ENCODE assay signal across 23 mouse cellular contexts in genomic region chr8:120075347-120075746, GRCm38 (mm10). TPM values are rescaled to one million over a fixed set of nuclear protein-coding genes. Genes with fewer than 3 reads are reported as not detected.
DNase-seq lines count a peak whose midpoint lies in the region; ATAC-seq and TF ChIP-seq lines count a peak whose summit lies in the region.
"Had no signal": no experiment of that assay in that cellular context is flagged by ENCODE, and none has a peak within 500 bp of the region (broad histone marks: within the 10 kb centered on the region; RNA-seq: fewer than 3 reads in every experiment).

No protein-coding gene starts in this region.

- no peak for ATAC-seq in embryonic facial prominence, embryonic 12.5 days (ENCODE audit: insufficient number of reproducible peaks, insufficient read depth, low FRiP score, low TSS enrichment)
- ATAC-seq in midbrain, postnatal 0 days (ENCODE audit: low FRiP score): no peak
- no peak for ATAC-seq in stomach, embryonic 15.5 days (ENCODE audit: insufficient read depth, low FRiP score, low read depth)
- ATAC-seq: forebrain, embryonic 14.5 days; midbrain, embryonic 15.5 days had no signal

- no peak overlapping the region for H3K4me3 ChIP-seq in embryonic facial prominence, embryonic 12.5 days
- no peak overlapping the region for H3K4me3 ChIP-seq in embryonic facial prominence, embryonic 10.5 days
- H3K4me3 ChIP-seq in midbrain, embryonic 10.5 days: no peak overlapping the region
- H3K4me3 ChIP-seq in midbrain, postnatal 0 days (ENCODE audit: low read depth, low read length): no peak overlapping the region
- no peak overlapping the region for H3K4me3 ChIP-seq in stomach, embryonic 15.5 days (replicated peaks)
- H3K4me3 ChIP-seq: erythroblast, embryonic 14.5 days; gastrocnemius, adult 2 months; heart, embryonic 15.5 days; limb, embryonic 15.5 days; midbrain, embryonic 15.5 days; myocyte had no signal

- WGBS in embryonic facial prominence, embryonic 12.5 days: 32% methylated on average over 6 of the region's 6 CpGs
- WGBS in embryonic facial prominence, embryonic 10.5 days: 42% methylated on average over 6 of the region's 6 CpGs
- WGBS in midbrain, embryonic 10.5 days: 56% methylated on average over 6 of the region's 6 CpGs
- 41% methylated on average over 6 of the region's 6 CpGs for WGBS in midbrain, postnatal 0 days
- WGBS in stomach, embryonic 15.5 days: 46% methylated on average over 6 of the region's 6 CpGs

- H3K27me3 ChIP-seq in embryonic facial prominence, embryonic 12.5 days: no peaks in the 10 kb centered on the region
- H3K27me3 ChIP-seq in embryonic facial prominence, embryonic 10.5 days (replicated peaks; ENCODE audit: low read depth, poor library complexity, severe bottlenecking): peaks cover 14% of the 10 kb centered on the region; the same call in 1 of the 2 replicates
- peaks cover 4% of the 10 kb centered on the region; the same call in 1 of the 2 replicates for H3K27me3 ChIP-seq in midbrain, embryonic 10.5 days (ENCODE audit: low read depth, poor library complexity, severe bottlenecking)
- no peaks in the 10 kb centered on the region for H3K27me3 ChIP-seq in midbrain, postnatal 0 days (ENCODE audit: insufficient read depth, low read length)
- H3K27me3 ChIP-seq in stomach, embryonic 15.5 days (replicated peaks): no peaks in the 10 kb centered on the region
- H3K27me3 ChIP-seq: limb, embryonic 15.5 days; midbrain, embryonic 15.5 days had no signal

- H3K9me3 ChIP-seq in embryonic facial prominence, embryonic 12.5 days: no peaks in the 10 kb centered on the region
- H3K9me3 ChIP-seq in embryonic facial prominence, embryonic 10.5 days: no peaks in the 10 kb centered on the region
- H3K9me3 ChIP-seq in midbrain, embryonic 10.5 days (replicated peaks): no peaks in the 10 kb centered on the region
- H3K9me3 ChIP-seq in midbrain, postnatal 0 days (ENCODE audit: low read length): no peaks in the 10 kb centered on the region
- no peaks in the 10 kb centered on the region for H3K9me3 ChIP-seq in stomach, embryonic 15.5 days
- H3K9me3 ChIP-seq: heart, embryonic 15.5 days; limb, embryonic 15.5 days; midbrain, embryonic 15.5 days had no signal

- H3K9ac ChIP-seq in embryonic facial prominence, embryonic 12.5 days: 0 out of 2 replicates have a peak overlapping the region, but pooled peaks have one; percentile 4
- H3K9ac ChIP-seq in midbrain, postnatal 0 days (replicated peaks; ENCODE audit: low read length, poor library complexity, severe bottlenecking): no peak overlapping the region
- H3K9ac ChIP-seq in stomach, embryonic 15.5 days: no peak overlapping the region
- H3K9ac ChIP-seq: heart, embryonic 15.5 days; limb, embryonic 15.5 days; liver, embryonic 14.5 days; lung, embryonic 14.5 days; midbrain, embryonic 15.5 days had no signal

- no peak overlapping the region for H3K27ac ChIP-seq in embryonic facial prominence, embryonic 12.5 days
- H3K27ac ChIP-seq in embryonic facial prominence, embryonic 10.5 days (replicated peaks): no peak overlapping the region; the same call in 1 of the 2 replicates
- H3K27ac ChIP-seq in midbrain, embryonic 10.5 days (replicated peaks): peak overlapping the region; percentile 55; the same call in 1 of the 2 replicates
- no peak overlapping the region for H3K27ac ChIP-seq in midbrain, postnatal 0 days (ENCODE audit: low read depth, low read length)
- peak overlapping the region; percentile 37 for H3K27ac ChIP-seq in stomach, embryonic 15.5 days
- H3K27ac ChIP-seq: gastrocnemius, adult 2 months; heart, embryonic 15.5 days; limb, embryonic 15.5 days; liver, embryonic 14.5 days; midbrain, embryonic 15.5 days had no signal

- no peak for TF ChIP-seq CTCF in midbrain, postnatal 0 days (IDR thresholded peaks at IDR 0.05)

- no peak overlapping the region for H3K4me2 ChIP-seq in embryonic facial prominence, embryonic 12.5 days (replicated peaks)
- H3K4me2 ChIP-seq in midbrain, postnatal 0 days (ENCODE audit: low read depth, low read length, poor library complexity, severe bottlenecking): no peak overlapping the region
- H3K4me2 ChIP-seq in stomach, embryonic 15.5 days: no peak overlapping the region
- H3K4me2 ChIP-seq: heart, embryonic 15.5 days; limb, embryonic 15.5 days; lung, embryonic 14.5 days; midbrain, embryonic 15.5 days had no signal

- no peak for DNase-seq in embryonic facial prominence, embryonic 10.5 days (ENCODE audit: low spot score)
- DNase-seq in midbrain, embryonic 10.5 days (ENCODE audit: low spot score): no peak
- no peak for DNase-seq in midbrain, postnatal 0 days (ENCODE audit: low spot score)
- DNase-seq in Muller cell, postnatal 12 days (ENCODE audit: inconsistent ontology term): peak; percentile 63
- no peak for DNase-seq in right cerebral cortex, postnatal 10 days (ENCODE audit: low spot score in 2 of 2)
- DNase-seq: adrenal gland, postnatal 25 days; cerebellum, adult 11 months; cerebellum, adult 9-11 months; gastrocnemius, adult 2 months; heart, postnatal 36 days; kidney, adult 11 months; layer of hippocampus, adult 9-11 months; lung, embryonic 14.5 days; thymus, adult 18-20 months had no signal

- H3K36me3 ChIP-seq in embryonic facial prominence, embryonic 12.5 days: no peaks in the 10 kb centered on the region
- peaks cover 4% of the 10 kb centered on the region; the same call in 1 of the 2 replicates for H3K36me3 ChIP-seq in embryonic facial prominence, embryonic 10.5 days (replicated peaks)
- 0 out of 2 replicates have a peak, but pooled peaks cover 4% of the 10 kb centered on the region for H3K36me3 ChIP-seq in midbrain, embryonic 10.5 days
- H3K36me3 ChIP-seq in midbrain, postnatal 0 days (ENCODE audit: insufficient read depth, low read length): no peaks in the 10 kb centered on the region
- no peaks in the 10 kb centered on the region for H3K36me3 ChIP-seq in stomach, embryonic 15.5 days
- H3K36me3 ChIP-seq: heart, embryonic 15.5 days; midbrain, embryonic 15.5 days had no signal

- no peaks in the 10 kb centered on the region for H3K4me1 ChIP-seq in embryonic facial prominence, embryonic 12.5 days
- H3K4me1 ChIP-seq in embryonic facial prominence, embryonic 10.5 days: peaks cover 28% of the 10 kb centered on the region
- peaks cover 28% of the 10 kb centered on the region for H3K4me1 ChIP-seq in midbrain, embryonic 10.5 days
- no peaks in the 10 kb centered on the region for H3K4me1 ChIP-seq in midbrain, postnatal 0 days (ENCODE audit: insufficient read depth, low read length)
- H3K4me1 ChIP-seq in stomach, embryonic 15.5 days: no peaks in the 10 kb centered on the region

RNA-seq across cellular contexts. Expression of gene Zdhhc7, which starts 25.9 kb away (rescaled TPM):
- 34.7 and 38.9 TPM in 2 replicates for polyA plus RNA-seq in embryonic facial prominence, embryonic 12.5 days (2016; fragmentation: Nextera tagmentation; extraction: Ambion mirVana)
- polyA plus RNA-seq in embryonic facial prominence, embryonic 10.5 days (2016; fragmentation: Nextera tagmentation; extraction: Ambion mirVana): 30.0 and 33.0 TPM in 2 replicates
- polyA plus RNA-seq in midbrain, embryonic 10.5 days (2016; fragmentation: Nextera tagmentation; extraction: Ambion mirVana): 34.5 and 38.4 TPM in 2 replicates
- total RNA-seq in midbrain, postnatal 0 days (2014; rRNA removed): 34.1 and 40.8 TPM in 2 replicates
- polyA plus RNA-seq in midbrain, postnatal 0 days (2015; fragmentation: Nextera tagmentation; extraction: Ambion mirVana): 23.9 and 24.6 TPM in 2 replicates
- 32.1 and 35.3 TPM in 2 replicates for polyA plus RNA-seq in stomach, embryonic 15.5 days (2015; fragmentation: Nextera tagmentation; extraction: Ambion mirVana)

RNA-seq across cellular contexts. Expression of gene 6430548M08Rik, which starts 38.6 kb away (rescaled TPM):
- 5.9 and 6.5 TPM in 2 replicates for polyA plus RNA-seq in embryonic facial prominence, embryonic 12.5 days (2016; fragmentation: Nextera tagmentation; extraction: Ambion mirVana)
- polyA plus RNA-seq in embryonic facial prominence, embryonic 10.5 days (2016; fragmentation: Nextera tagmentation; extraction: Ambion mirVana): 3.1 and 3.4 TPM in 2 replicates
- 5.8 and 11.0 TPM in 2 replicates for polyA plus RNA-seq in midbrain, embryonic 10.5 days (2016; fragmentation: Nextera tagmentation; extraction: Ambion mirVana)
- 69.7 and 71.1 TPM in 2 replicates for total RNA-seq in midbrain, postnatal 0 days (2014; rRNA removed)
- 38.3 and 40.5 TPM in 2 replicates for polyA plus RNA-seq in midbrain, postnatal 0 days (2015; fragmentation: Nextera tagmentation; extraction: Ambion mirVana)
- 6.5 and 6.7 TPM in 2 replicates for polyA plus RNA-seq in stomach, embryonic 15.5 days (2015; fragmentation: Nextera tagmentation; extraction: Ambion mirVana)

Comparison
In these comparisons a context has a peak if more than half of its experiments do, and no peak if none do; other contexts are left out.
1. H3K27ac ChIP-seq: peak in midbrain, embryonic 10.5 days (single experiment) and stomach, embryonic 15.5 days (single experiment); none in embryonic facial prominence, embryonic 12.5 days (single experiment), embryonic facial prominence, embryonic 10.5 days (single experiment) and midbrain, postnatal 0 days (single experiment).